Mouse (Mus musculus) heart, embryonic 12.5 days (tissue): ENCODE measurements around the gene Grhl3. TPM values are rescaled to one million over a fixed set of nuclear protein-coding genes. Genes with fewer than 3 reads are reported as not detected.

Source experiments
- ATAC-seq: fragments of 200-750 bp; cut with Nextera tagmentation; 2 replicates; pipeline ENCODE4 v1.8.0; 2017; ENCODE audit warnings: moderate TSS enrichment, moderate library complexity; ENCODE audit not compliant: insufficient number of reproducible peaks, low FRiP score
- H3K27ac ChIP-seq: fragments of 300-500 bp; sonication (generic); 2 replicates; pipeline ENCODE4 v1.5.1; 2016; ENCODE audit warnings: mild to moderate bottlenecking, moderate library complexity; ENCODE audit not compliant: poor library complexity, severe bottlenecking
- H3K27me3 ChIP-seq: fragments of 300-500 bp; sonication (generic); replicated peaks from 2 replicates; pipeline ENCODE4 v1.6.1; 2016; ENCODE audit warnings: mild to moderate bottlenecking, moderate library complexity
- H3K36me3 ChIP-seq: fragments of 300-500 bp; sonication (generic); 2 replicates; pipeline ENCODE4 v1.6.1; 2016; ENCODE audit warnings: mild to moderate bottlenecking, moderate library complexity
- H3K4me1 ChIP-seq: fragments of 300-500 bp; sonication (generic); replicated peaks from 2 replicates; pipeline ENCODE4 v1.6.1; 2016; ENCODE audit warnings: mild to moderate bottlenecking
- H3K4me2 ChIP-seq: fragments of 300-500 bp; sonication (generic); 2 replicates; pipeline ENCODE4 v1.6.1; 2016; ENCODE audit warnings: mild to moderate bottlenecking, moderate library complexity
- H3K4me3 ChIP-seq: fragments of 300-500 bp; sonication (generic); 2 replicates; pipeline ENCODE4 v1.5.1; 2016; ENCODE audit warnings: mild to moderate bottlenecking
- H3K9ac ChIP-seq: fragments of 300-500 bp; sonication (generic); 2 replicates; pipeline ENCODE4 v1.6.1; 2016; ENCODE audit warnings: mild to moderate bottlenecking, moderate library complexity
- H3K9me3 ChIP-seq: fragments of 300-500 bp; sonication (generic); replicated peaks from 2 replicates; pipeline ENCODE4 v1.6.1; 2016; ENCODE audit warnings: mild to moderate bottlenecking, moderate library complexity
- WGBS: fragments of 180-500 bp; shearing (Covaris S2); methylation state at CpG from one replicate; pipeline ENCODE4 v1.1.7; 2016; 5-methylcytosine and 5-hydroxymethylcytosine counted together
- polyA plus RNA-seq: library from polyadenylated mRNA; unstranded; fragments of >200 nt; fragmentation: Nextera tagmentation; extraction: Ambion mirVana; gene quantifications from 2 replicates; pipeline ENCODE4 v1.2.1, GENCODE M21; 2016

Grhl3 gene
- polyA plus RNA-seq, 1 experiment from 2014 or later = 6.8 TPM

DNA sequence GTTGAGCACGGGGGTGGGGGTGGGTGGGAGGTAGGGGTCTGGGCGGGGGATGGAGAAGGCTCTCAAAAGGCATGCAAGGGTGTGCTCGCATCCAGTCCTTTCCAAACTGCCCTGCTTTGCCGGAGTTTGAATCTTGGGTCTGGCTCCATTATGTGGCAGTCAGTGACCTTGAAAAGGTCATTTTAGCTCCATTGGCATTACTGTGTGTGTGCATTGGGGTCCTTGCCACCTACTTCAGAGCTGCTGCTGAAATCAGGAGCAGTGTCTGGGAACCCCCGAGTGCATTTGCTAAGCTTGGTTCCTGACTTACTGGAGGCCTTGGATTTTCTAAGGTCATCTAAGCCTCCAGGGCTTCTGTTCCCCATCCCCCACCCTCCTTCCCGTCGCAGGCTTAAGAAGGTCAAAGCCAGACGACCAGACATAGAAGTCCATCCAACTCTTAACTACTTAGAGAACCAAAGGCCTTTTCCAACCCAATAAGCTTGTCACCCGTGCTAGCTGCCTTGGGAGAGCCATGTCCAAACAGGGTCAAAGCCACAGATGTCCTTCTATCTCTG is 24.8 kb downstream of the Grhl3 start:
- H3K4me3 ChIP-seq = no peak overlapping the region
- no peak overlapping the region for H3K27ac ChIP-seq
- WGBS = 31% methylated on average over 9 of the region's 9 CpGs
- H3K4me1 ChIP-seq = peaks cover 82% of the 10 kb centered on the region
- no peaks in the 10 kb centered on the region for H3K9me3 ChIP-seq
- ATAC-seq = no peak
- H3K9ac ChIP-seq = no peak overlapping the region
- H3K27me3 ChIP-seq = peaks cover 9% of the 10 kb centered on the region; the same call in 1 of the 2 replicates
- no peaks in the 10 kb centered on the region for H3K36me3 ChIP-seq
- no peak overlapping the region for H3K4me2 ChIP-seq

DNA sequence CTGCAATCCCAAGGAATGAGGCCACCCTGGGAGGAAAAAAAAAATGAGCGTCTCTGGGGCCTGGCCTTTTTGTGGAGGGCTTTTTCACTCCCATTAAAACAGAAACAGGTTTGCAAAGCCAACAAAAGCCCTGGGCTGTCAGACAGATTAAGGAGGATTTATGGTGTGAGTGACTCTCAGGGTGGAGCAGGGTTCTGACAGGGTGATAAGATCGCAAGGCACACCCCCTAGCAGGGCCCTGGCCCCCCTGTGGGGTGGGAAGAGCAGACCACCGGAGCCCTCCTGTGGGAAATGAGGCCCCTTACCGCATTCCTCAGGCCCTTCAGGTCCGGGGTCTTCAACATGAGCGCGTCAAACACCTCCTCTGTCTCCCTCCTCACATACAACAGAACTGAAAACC is 25.3 kb downstream of the Grhl3 start:
- Histone ChIP-seq H3K4me1 (peaks cover 80% of the 10 kb centered on the region), H3K9ac (no peak overlapping the region), H3K4me2 (no peak overlapping the region)

DNA sequence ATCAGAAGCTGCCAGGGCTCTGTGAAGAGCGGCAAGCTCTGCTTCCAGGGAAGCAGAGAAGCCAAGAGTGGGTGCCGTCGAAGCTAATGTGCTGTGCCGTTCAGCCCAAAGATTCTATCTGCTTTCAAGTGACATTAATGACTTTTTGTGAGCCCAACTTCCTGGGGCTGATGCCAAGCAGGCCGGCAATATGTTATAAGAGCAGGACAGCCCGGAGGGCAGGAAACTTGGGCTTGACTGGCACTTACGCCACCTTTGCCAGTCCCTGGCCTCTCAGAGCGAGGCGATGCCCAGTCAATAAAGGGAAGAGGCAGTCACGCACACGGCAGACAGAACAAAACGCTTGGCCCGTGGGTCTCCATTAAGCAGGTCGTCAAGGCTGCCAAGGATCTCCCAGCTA is 25.9 kb downstream of the Grhl3 start:
- peaks cover 75% of the 10 kb centered on the region for H3K4me1 ChIP-seq
- H3K4me2 ChIP-seq = no peak overlapping the region
- peaks cover 9% of the 10 kb centered on the region; the same call in 1 of the 2 replicates for H3K27me3 ChIP-seq
- H3K36me3 ChIP-seq = no peaks in the 10 kb centered on the region
- peak overlapping the region; percentile 47 for H3K27ac ChIP-seq
- no peaks in the 10 kb centered on the region for H3K9me3 ChIP-seq
- 0 out of 2 replicates have a peak overlapping the region, but pooled peaks have one; percentile 1 for H3K9ac ChIP-seq
- WGBS = 60% methylated on average over 14 of the region's 14 CpGs
- no peak for ATAC-seq
- no peak overlapping the region for H3K4me3 ChIP-seq

More for the DNA sequence above, 25.3 kb downstream of the Grhl3 start:
- 15% methylated on average over 7 of the region's 7 CpGs for WGBS
- Histone ChIP-seq H3K27ac (peak overlapping the region; percentile 47), H3K36me3 (no peaks in the 10 kb centered on the region), H3K9me3 (no peaks in the 10 kb centered on the region), H3K4me3 (no peak overlapping the region), H3K27me3 (peaks cover 9% of the 10 kb centered on the region; the same call in 1 of the 2 replicates)
- ATAC-seq = peak; percentile 27; the same call in 1 of the 2 replicates

DNA sequence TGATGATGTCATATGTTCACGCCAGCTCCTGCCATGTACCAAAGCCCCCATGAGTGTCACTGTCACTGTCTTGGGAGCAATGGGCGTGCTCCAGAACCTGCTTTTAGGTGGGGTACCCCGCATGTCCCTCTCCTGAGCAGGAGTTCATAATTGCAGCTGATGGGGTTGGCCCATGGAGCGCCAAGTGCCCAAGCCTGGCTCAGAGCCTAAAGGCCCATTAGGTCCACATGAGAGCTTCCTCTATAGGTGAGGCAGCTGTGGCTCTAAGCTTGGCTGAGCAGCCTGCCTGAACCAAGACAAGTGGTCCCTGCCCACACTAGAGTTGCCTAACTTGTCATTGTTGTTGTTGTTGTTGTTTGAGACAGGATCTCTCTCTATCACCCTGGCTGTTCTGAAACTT is 26.6 kb downstream of the Grhl3 start:
- Histone ChIP-seq H3K27me3 (peaks cover 9% of the 10 kb centered on the region; the same call in 1 of the 2 replicates), H3K4me2 (no peak overlapping the region), H3K9me3 (no peaks in the 10 kb centered on the region), H3K36me3 (no peaks in the 10 kb centered on the region; the same call in 1 of the 2 replicates), H3K4me1 (peaks cover 67% of the 10 kb centered on the region), H3K27ac (no peak overlapping the region), H3K4me3 (no peak overlapping the region), H3K9ac (no peak overlapping the region)
- ATAC-seq = no peak
- WGBS = 65% methylated on average over 4 of the region's 4 CpGs

DNA sequence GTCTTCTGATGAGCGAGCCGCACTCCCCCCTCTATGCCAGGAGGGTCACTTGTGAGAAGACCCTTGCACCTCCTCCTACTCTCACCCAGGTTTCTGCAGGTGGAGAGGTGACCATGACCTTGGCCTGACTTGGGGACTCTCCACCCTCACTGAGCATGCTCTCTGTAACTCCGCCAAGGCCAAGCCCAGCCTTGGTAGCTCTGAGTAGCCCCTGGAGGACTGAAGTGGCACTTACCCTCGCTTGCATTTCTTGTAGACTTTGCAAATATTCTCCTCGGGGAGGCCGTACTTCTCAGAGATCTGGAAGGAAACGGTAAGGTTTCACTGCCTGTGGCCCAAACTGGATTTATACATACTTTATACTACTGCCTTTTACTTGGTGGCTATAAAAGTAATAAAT is 27.4 kb downstream of the Grhl3 start:
- H3K9me3 ChIP-seq = no peaks in the 10 kb centered on the region
- no peak overlapping the region for H3K4me2 ChIP-seq
- no peaks in the 10 kb centered on the region; the same call in 1 of the 2 replicates for H3K36me3 ChIP-seq
- H3K4me3 ChIP-seq = no peak overlapping the region
- peaks cover 66% of the 10 kb centered on the region for H3K4me1 ChIP-seq
- no peak overlapping the region for H3K9ac ChIP-seq
- H3K27ac ChIP-seq = no peak overlapping the region
- H3K27me3 ChIP-seq = peaks cover 7% of the 10 kb centered on the region; the same call in 1 of the 2 replicates
- ATAC-seq = no peak
- WGBS = 79% methylated on average over 7 of the region's 7 CpGs

DNA sequence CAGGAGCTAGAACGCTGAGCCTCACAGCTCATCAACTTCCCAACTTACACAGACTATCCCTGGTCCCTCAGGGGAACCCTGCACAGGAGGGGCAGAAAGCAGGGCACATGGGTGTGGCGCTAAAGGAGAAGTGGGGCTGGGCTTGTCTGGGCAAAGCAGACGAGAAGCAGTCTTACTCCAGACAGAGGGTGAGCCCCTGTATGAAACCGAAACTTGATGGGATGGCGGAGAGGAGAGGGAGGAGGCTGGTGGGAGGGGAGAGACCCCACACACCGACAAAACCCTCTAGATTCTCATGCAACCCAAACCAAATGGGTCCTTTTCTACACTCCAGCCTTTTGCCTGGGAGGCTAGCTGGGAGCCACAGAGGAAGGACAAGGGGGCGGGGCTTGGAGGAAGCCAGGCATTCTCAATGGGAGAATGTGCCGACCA is 28.3 kb downstream of the Grhl3 start:
- no peaks in the 10 kb centered on the region for H3K27me3 ChIP-seq
- H3K36me3 ChIP-seq = no peaks in the 10 kb centered on the region; the same call in 1 of the 2 replicates
- peak overlapping the region; percentile 21 for H3K4me3 ChIP-seq
- ATAC-seq = no peak
- peak overlapping the region; percentile 59 for H3K4me2 ChIP-seq
- peak overlapping the region; percentile 35; the same call in 1 of the 2 replicates for H3K9ac ChIP-seq
- WGBS = 10% methylated on average over 8 of the region's 8 CpGs
- no peaks in the 10 kb centered on the region for H3K9me3 ChIP-seq
- peaks cover 66% of the 10 kb centered on the region for H3K4me1 ChIP-seq
- H3K27ac ChIP-seq = peak overlapping the region; percentile 57

DNA sequence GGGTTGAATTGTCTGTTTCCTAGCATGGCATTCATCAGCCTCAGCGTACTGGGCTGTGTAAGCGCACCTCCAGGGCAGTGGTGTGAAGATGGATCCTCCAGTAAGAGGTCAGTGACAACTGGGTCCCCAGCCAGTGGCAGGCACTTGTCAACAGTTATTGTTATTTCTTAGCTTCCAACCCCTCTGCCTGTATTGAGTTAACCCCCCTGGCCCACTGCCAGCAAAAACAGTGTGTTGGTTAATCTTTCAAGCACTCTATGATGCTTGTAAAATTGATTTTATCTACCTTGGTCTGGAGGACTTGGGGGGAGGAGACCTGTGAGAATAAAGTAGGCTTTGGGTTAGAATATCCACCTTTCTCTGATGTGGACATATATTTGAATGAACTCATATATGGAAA is 29.1 kb downstream of the Grhl3 start:
- no peak overlapping the region for H3K9ac ChIP-seq
- 38% methylated on average over 2 of the region's 2 CpGs for WGBS
- H3K4me2 ChIP-seq = peak overlapping the region; percentile 9; the same call in 1 of the 2 replicates
- no peaks in the 10 kb centered on the region for H3K9me3 ChIP-seq
- H3K27me3 ChIP-seq = no peaks in the 10 kb centered on the region
- no peak overlapping the region for H3K4me3 ChIP-seq
- no peak for ATAC-seq
- peaks cover 60% of the 10 kb centered on the region for H3K4me1 ChIP-seq
- no peaks in the 10 kb centered on the region; the same call in 1 of the 2 replicates for H3K36me3 ChIP-seq
- peak overlapping the region; percentile 60; the same call in 1 of the 2 replicates for H3K27ac ChIP-seq

DNA sequence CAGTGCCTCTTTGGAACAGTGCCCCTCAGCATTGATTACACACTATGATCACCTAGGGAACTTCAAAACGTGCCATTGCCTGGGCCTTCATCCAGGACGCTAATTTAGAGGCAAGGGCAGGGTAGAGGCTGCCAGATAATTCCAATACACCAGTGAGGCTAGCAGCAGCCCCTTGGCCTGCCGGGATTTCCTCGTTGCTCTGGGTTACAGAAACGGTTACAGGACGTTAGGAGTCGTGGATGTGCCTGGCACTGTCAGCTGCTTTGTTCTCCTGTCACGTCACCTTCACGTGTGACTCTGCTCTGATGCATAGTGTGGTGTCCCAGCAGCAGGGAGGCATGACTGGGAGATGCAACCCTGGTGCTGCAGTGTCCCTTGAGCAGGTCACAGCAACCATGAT is 33.4 kb downstream of the Grhl3 start:
- Histone ChIP-seq H3K27ac (no peak overlapping the region), H3K9me3 (no peaks in the 10 kb centered on the region), H3K4me1 (peaks cover 27% of the 10 kb centered on the region), H3K9ac (no peak overlapping the region), H3K36me3 (no peaks in the 10 kb centered on the region; the same call in 1 of the 2 replicates), H3K4me2 (no peak overlapping the region), H3K4me3 (no peak overlapping the region), H3K27me3 (no peaks in the 10 kb centered on the region)
- 69% methylated on average over 9 of the region's 9 CpGs for WGBS
- no peak for ATAC-seq

DNA sequence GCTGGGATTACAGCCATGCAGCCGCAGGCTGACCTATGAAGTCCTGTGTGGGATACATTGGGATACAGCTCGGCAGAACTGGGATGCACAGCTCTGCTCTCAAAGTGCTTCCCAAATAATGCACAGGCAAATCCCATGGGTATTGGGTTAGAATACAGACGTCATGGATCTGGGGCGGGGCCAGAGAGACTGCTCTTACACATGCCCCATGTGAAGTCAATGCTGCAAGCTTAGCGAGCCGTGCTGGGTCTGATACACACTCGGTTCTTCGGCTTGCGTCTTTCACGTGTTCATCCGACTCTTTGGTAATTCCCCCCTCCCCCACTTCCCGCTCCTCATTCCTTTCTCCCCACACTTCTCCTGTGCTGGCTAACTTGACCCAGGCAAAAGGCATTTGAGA is 34.4 kb downstream of the Grhl3 start:
- Histone ChIP-seq H3K4me3 (no peak overlapping the region), H3K9ac (no peak overlapping the region), H3K9me3 (no peaks in the 10 kb centered on the region), H3K27me3 (no peaks in the 10 kb centered on the region), H3K4me1 (peaks cover 17% of the 10 kb centered on the region), H3K4me2 (no peak overlapping the region), H3K27ac (no peak overlapping the region), H3K36me3 (no peaks in the 10 kb centered on the region; the same call in 1 of the 2 replicates)
- no peak for ATAC-seq
- 72% methylated on average over 12 of the region's 12 CpGs for WGBS

DNA sequence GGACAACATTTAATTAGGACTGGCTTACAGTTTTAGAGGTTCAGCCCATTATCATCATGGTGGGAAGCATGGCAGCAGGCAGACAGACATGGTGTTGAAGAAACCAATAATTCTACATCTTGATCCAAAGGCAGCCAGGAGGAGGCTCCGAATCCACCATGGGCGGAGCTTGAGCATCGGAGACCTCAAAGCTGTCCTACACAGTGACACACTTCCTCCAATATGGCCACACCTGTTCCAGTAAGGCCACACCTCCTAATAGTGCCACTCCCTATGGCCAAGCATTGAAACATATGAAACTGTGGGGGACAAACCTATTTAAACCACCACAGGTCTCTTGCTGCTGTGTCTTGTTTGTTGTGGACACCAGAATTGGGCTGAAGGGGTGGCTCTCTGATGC is 38.4 kb downstream of the Grhl3 start:
- H3K36me3 ChIP-seq = no peaks in the 10 kb centered on the region
- H3K4me3 ChIP-seq = no peak overlapping the region
- no peak overlapping the region for H3K4me2 ChIP-seq
- H3K9ac ChIP-seq = no peak overlapping the region
- no peaks in the 10 kb centered on the region; the same call in 1 of the 2 replicates for H3K27me3 ChIP-seq
- H3K9me3 ChIP-seq = peaks cover 8% of the 10 kb centered on the region
- 96% methylated on average over 3 of the region's 3 CpGs for WGBS
- no peak overlapping the region for H3K27ac ChIP-seq
- peaks cover 13% of the 10 kb centered on the region; the same call in 1 of the 2 replicates for H3K4me1 ChIP-seq
- ATAC-seq = no peak

DNA sequence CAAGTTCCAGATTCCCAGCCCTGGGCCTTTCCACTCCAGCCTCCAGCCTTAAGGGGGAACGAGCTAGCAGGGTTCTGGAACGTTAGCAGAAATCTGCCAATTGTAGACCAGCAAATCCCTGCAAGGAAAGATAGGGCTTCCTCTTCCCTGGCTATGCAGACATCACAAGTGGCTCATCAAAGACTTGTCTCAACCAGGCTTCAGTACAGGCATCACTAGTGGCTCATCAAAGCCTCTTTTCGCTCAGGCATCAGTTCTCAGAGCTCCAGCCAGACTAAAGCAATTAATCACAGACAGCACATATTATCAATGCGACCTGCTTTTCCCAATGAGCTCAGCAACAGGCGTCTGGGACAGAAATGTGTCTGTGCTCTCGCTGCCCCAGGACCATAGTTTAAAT is 40.4 kb downstream of the Grhl3 start:
- no peak for ATAC-seq
- Histone ChIP-seq H3K9ac (no peak overlapping the region), H3K4me1 (peaks cover 13% of the 10 kb centered on the region; the same call in 1 of the 2 replicates), H3K36me3 (no peaks in the 10 kb centered on the region), H3K4me3 (no peak overlapping the region), H3K27ac (no peak overlapping the region), H3K9me3 (peaks cover 8% of the 10 kb centered on the region), H3K27me3 (no peaks in the 10 kb centered on the region; the same call in 1 of the 2 replicates), H3K4me2 (no peak overlapping the region)
- 57% methylated on average over 6 of the region's 6 CpGs for WGBS
